Mouse (Mus musculus) testis, adult 2 months (tissue): ENCODE data around the gene Ctu1.

ENCODE experiments used
- CTCF ChIP-seq: fragments of 200-500 bp; IDR thresholded peaks from 2 replicates; pipeline ENCODE4 v1.5.1; 2012; ENCODE audit warnings: low read depth, mild to moderate bottlenecking, inconsistent platforms, low read length, moderate library complexity; ENCODE audit not compliant: control insufficient read depth, insufficient read depth, insufficient replicate concordance
- POLR2A ChIP-seq: fragments of 200-500 bp; IDR thresholded peaks from 2 replicates; pipeline ENCODE4 v1.6.1; 2012; ENCODE audit warnings: low read depth, mild to moderate bottlenecking, inconsistent platforms, low read length, moderate library complexity; ENCODE audit not compliant: control insufficient read depth

DNA sequence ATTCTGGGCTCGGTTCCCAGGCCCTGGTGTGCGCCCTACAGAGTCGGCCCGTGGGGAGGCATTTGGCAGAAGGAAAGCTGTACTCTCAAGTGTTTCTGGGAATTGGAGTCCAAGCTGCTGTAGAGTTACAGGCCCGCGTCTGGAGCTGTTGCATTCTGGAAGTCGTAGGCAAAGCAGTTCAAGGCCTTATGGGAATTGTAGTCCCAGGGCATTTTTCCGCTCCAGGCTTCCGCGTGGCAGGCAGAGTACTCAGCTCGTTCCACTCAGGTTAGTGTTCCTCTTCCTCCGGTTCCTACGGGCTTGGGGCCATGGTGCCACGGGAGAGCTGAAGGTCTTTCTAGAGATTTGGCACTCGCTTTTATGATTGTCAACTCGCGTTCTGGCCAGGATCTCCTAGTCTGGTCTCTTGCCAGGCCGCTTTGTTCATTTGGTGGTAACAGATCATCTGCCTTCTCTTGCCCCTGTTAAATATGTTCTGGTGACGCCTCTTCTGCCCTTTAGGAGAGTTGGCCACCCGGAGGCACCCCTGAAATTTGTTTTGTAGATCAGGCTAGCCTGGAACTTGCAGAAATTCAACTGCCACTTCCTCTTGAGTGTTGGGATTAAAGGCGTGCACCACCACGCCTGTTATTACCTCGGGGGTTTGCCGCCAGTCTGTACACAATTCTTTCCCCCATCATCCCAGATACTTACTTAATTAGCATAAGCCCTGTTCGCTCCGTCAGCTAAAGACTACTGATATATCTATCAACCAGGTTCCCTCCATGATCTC is at the start of gene Ctu1:
- TF ChIP-seq POLR2A (0 out of 2 replicates have a peak, but pooled peaks have one; percentile 22), CTCF (no peak)
